Mouse (Mus musculus): ENCODE data around the gene Ptpn7.

The Ptpn7 gene

GRCm38 (mm10) chr1:135129543-135130183, 2.8 kb upstream of the Ptpn7 start:
- DNase-seq, result no peak

- DNase-seq, result no peak
Observed at GRCm38 (mm10) chr1:135130376-135131018, 2.0 kb upstream of the Ptpn7 start.

GRCm38 (mm10) chr1:135131034-135131433, 1.5 kb upstream of the Ptpn7 start:
- DNase-seq, result no peak

- DNase-seq, result no peak
Observed at GRCm38 (mm10) chr1:135131560-135131959, 940 bp upstream of the Ptpn7 start.

- DNase-seq, result no peak
Observed at GRCm38 (mm10) chr1:135132893-135133369, 431 bp downstream of the Ptpn7 start.

- no peak for DNase-seq
Observed at GRCm38 (mm10) chr1:135133678-135134435, 1.4 kb downstream of the Ptpn7 start.

GRCm38 (mm10) chr1:135135111-135135787, 2.7 kb downstream of the Ptpn7 start:
- no peak for DNase-seq

- DNase-seq, result peak in 1 of 2 experiments; percentile 76
Observed at GRCm38 (mm10) chr1:135136500-135136899, 4.0 kb downstream of the Ptpn7 start.

GRCm38 (mm10) chr1:135139906-135140305, 7.4 kb downstream of the Ptpn7 start:
- DNase-seq, result no peak

- DNase-seq, result no peak
Observed at GRCm38 (mm10) chr1:135142452-135142851, 10.0 kb downstream of the Ptpn7 start.

GRCm38 (mm10) chr1:135143940-135144339, 11.4 kb downstream of the Ptpn7 start:
- DNase-seq, result no peak

- peak; percentile 79 to 81 for DNase-seq
Observed at GRCm38 (mm10) chr1:135146077-135146945, 13.8 kb downstream of the Ptpn7 start, which contains the start of gene Arl8a. Arl8a (plus strand) TSS chr1:135146824.

- DNase-seq, result peak; percentile 92 to 93
Observed at GRCm38 (mm10) chr1:135146946-135147701, 14.6 kb downstream of the Ptpn7 start.

- DNase-seq, result no peak
Observed at GRCm38 (mm10) chr1:135147702-135148058, 15.2 kb downstream of the Ptpn7 start.

GRCm38 (mm10) chr1:135148476-135148875, 16.0 kb downstream of the Ptpn7 start:
- DNase-seq, result no peak

- DNase-seq, result no peak
Observed at GRCm38 (mm10) chr1:135148996-135149395, 16.5 kb downstream of the Ptpn7 start.

GRCm38 (mm10) chr1:135154011-135154410, 21.5 kb downstream of the Ptpn7 start:
- no peak for DNase-seq

- peak; percentile 69 to 76 for DNase-seq
Observed at GRCm38 (mm10) chr1:135154411-135154959, 22.0 kb downstream of the Ptpn7 start.

- no peak for DNase-seq
Observed at GRCm38 (mm10) chr1:135156300-135156699, 23.8 kb downstream of the Ptpn7 start.

- no peak for DNase-seq
Observed at GRCm38 (mm10) chr1:135158633-135159032, 26.1 kb downstream of the Ptpn7 start.

GRCm38 (mm10) chr1:135159074-135159473, 26.6 kb downstream of the Ptpn7 start:
- no peak for DNase-seq
